Mouse (Mus musculus) myocyte (in vitro differentiated cells): ENCODE measurements at regions not wholly inside any gene's neighbourhood (a gene's known extent, or its start where the extent isn't known, plus 50 kb on each side); places are given as distances from the start of the nearest gene placed in this dataset.

Experiments
- CEBPB ChIP-seq: IDR thresholded peaks from 2 replicates; pipeline ENCODE4 v1.6.1; 2011; ENCODE audit warnings: mild to moderate bottlenecking, moderate library complexity; ENCODE audit not compliant: poor library complexity, insufficient read depth, severe bottlenecking
- E2F4 ChIP-seq: IDR thresholded peaks from one replicate; pipeline ENCODE4 v1.6.1; 2011; ENCODE audit warnings: mild to moderate bottlenecking, control low read depth, moderate library complexity; ENCODE audit not compliant: insufficient read depth
- MAX ChIP-seq: IDR thresholded peaks from one replicate; pipeline ENCODE4 v1.6.1; 2011; ENCODE audit warnings: low read depth, mild to moderate bottlenecking, control low read depth
- MYOG ChIP-seq, 3 experiments: IDR thresholded peaks; one replicate each; pipeline ENCODE4 v1.6.1; 2011; ENCODE audit warnings: control low read depth in 2 of 3, low read depth in 2 of 3, mild to moderate bottlenecking in 2 of 3; ENCODE audit not compliant: insufficient read length in 2 of 3, control insufficient read depth in 1 of 3, insufficient read depth in 1 of 3
- POLR2A ChIP-seq: IDR thresholded peaks from one replicate; pipeline ENCODE4 v1.6.1; 2011; ENCODE audit warnings: low read depth, mild to moderate bottlenecking, control low read depth, moderate library complexity; ENCODE audit not compliant: insufficient read length
- TCF3 ChIP-seq: IDR thresholded peaks from one replicate; pipeline ENCODE4 v1.6.1; 2011; ENCODE audit warnings: low read depth, control low read depth; ENCODE audit not compliant: insufficient read length
- USF1 ChIP-seq: IDR thresholded peaks from one replicate; pipeline ENCODE4 v1.6.1; 2011; ENCODE audit warnings: low read depth, mild to moderate bottlenecking, control low read depth, moderate library complexity

- no peak for TF ChIP-seq MAX
- TF ChIP-seq MYOG (IDR thresholded peaks at IDR 0.05; ENCODE audit: control insufficient read depth in 1 of 3, insufficient read depth in 1 of 3, insufficient read length in 2 of 3, low read depth in 2 of 3): no peak
- TF ChIP-seq TCF3: no peak
- TF ChIP-seq POLR2A: no peak
- TF ChIP-seq CEBPB: no peak
- no peak for TF ChIP-seq USF1
- TF ChIP-seq E2F4: no peak
Observed at GRCm38 (mm10) chr2:75516223-75516622, 142.8 kb upstream of the Hnrnpa3 start.
